Mouse (Mus musculus): ENCODE measurements around the gene Bend7.

Gene Bend7

GRCm38 (mm10) chr2:4717769-4718661 is at the start of gene Bend7:
Gene Bend7 (plus strand): TSS chr2:4717831.
- DNase-seq (ENCODE audit: low spot score) = peak; percentile 33

GRCm38 (mm10) chr2:4668626-4669025 is 49.0 kb upstream of the Bend7 start:
- no peak for DNase-seq (ENCODE audit: low spot score)

DNA sequence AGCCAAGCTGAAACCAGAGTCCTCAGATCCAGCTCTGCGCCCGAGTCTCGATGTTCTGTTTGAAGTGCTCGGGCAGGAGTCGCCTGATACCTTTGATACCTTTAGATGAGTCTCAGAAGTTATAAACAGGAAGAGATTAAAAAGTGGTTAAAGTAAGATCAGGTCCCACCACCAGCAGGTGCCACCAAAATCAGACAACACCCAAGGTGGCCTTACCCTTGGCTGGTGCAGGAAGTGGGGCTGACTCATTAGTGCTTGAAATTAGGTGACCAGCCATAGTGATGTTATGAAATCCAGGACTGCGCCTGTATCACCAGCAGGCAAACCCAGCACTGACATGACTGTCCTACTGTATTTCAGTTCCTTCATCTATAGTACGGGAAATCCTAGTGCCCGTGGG is 47.9 kb upstream of the Bend7 start:
- no peak for DNase-seq (ENCODE audit: low spot score)

DNA sequence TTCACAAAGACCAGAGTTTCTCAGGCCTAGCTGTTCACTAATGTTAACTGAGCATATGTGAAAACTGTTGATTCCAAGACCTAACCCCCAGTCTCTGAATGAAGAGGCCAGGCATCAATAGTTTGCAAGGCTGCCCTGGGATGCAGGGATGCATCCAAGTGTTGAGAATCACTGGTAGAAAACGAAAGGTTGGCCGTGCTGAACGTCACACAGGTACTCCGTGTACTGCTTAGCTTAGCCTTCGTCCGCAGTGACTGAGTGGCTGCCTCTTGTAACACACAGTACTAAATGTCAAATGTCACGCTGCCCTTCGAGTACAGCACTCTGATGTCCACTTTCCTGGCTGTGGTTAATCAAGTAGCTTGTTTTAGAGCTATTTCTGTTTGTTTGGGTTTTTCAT is 46.0 kb upstream of the Bend7 start:
- DNase-seq (ENCODE audit: low spot score) = no peak

- no peak for DNase-seq (ENCODE audit: low spot score)
Measured at GRCm38 (mm10) chr2:4679886-4680285, 37.7 kb upstream of the Bend7 start.

- no peak for DNase-seq (ENCODE audit: low spot score)
Measured at GRCm38 (mm10) chr2:4711262-4711661, 6.4 kb upstream of the Bend7 start.

GRCm38 (mm10) chr2:4717081-4717768 is 406 bp upstream of the Bend7 start:
- peak; percentile 47 for DNase-seq (ENCODE audit: low spot score)

DNA sequence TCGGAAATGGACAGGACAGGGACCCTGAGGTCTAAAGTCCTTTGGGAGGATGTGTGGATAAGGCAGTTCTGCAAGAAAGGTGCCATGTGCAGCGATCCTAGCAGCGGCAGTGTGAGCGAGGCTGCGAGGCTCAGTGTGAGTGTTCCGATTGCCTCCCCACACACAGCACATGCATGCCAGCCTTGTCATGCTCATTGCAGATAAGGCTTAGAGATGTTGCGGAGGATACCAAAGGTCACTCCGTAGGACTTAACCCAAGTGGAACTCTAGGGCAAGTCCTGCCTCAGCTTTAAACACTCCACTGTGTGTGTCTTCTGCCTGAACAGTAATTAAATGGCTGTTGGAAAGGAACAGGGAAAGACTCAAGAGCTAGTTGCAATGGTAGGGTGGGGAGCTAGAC is 5.5 kb downstream of the Bend7 start:
- no peak for DNase-seq (ENCODE audit: low spot score)

- no peak for DNase-seq (ENCODE audit: low spot score)
Measured at GRCm38 (mm10) chr2:4730161-4730560, 12.5 kb downstream of the Bend7 start.

DNA sequence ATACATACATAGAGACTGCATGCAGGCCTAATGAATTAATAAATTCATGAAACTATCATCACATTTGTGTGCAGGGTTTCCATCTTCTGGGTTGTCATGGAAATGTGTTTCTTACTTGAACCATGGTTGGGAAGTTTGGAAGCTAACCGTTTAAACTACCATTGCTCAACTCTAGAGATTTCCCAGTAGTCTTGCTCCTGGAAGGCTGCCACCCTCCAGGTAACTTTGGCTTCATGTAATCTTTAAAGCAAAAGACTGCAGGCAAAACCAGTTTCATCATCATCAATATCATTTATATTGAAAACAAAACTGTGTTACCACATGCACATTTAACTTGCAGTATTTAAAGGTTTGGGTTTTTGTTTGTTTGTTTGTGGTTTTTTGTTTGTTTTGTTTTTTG is 16.3 kb downstream of the Bend7 start:
- DNase-seq (ENCODE audit: low spot score) = no peak

GRCm38 (mm10) chr2:4736095-4736797 is 18.6 kb downstream of the Bend7 start:
- DNase-seq (ENCODE audit: low spot score) = peak; percentile 29

GRCm38 (mm10) chr2:4736798-4737155 is 19.1 kb downstream of the Bend7 start:
- DNase-seq (ENCODE audit: low spot score) = no peak

DNA sequence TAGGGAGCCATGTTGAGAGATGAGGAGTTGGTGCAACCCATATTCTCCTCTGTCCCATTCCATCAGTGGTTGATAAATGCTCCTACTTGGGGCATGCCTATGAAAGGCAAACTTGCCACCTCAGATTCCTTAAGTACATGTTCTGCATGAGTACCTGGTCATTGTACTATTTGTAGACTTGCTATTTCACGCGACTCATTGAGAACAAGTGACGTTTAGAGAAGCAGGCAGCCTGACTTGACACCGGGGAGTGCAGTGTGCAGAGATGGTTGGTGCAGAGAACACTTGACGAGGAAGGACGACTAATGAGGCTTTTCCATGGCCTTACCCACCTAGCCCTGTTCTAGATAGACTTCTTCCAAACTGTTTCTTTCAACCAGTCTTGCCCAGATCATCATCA is 34.3 kb downstream of the Bend7 start:
- DNase-seq (ENCODE audit: low spot score) = no peak

DNA sequence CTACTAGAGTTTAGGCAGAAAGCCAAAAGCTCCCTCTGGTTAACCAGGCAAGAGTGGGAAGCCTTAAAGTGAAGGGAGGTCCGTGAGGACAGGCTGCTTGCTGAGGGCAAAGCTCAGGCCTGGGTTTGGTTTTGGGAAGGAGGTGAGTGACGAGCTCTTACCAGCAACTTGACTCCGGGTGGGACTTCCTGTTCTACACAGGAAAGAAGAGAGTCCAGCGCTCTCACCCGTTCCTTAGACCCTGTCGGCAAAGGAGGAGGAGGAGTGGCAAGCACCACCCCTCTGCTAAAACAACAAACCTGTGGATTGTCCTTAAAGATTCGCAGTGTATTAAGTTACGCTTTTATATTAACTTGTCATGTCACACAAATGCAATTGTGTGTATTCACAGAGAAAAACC is 38.1 kb downstream of the Bend7 start:
- DNase-seq (ENCODE audit: low spot score) = no peak

- no peak for DNase-seq (ENCODE audit: low spot score)
Measured at GRCm38 (mm10) chr2:4757218-4757617, 39.6 kb downstream of the Bend7 start.

- no peak for DNase-seq (ENCODE audit: low spot score)
Measured at GRCm38 (mm10) chr2:4760741-4761140, 43.1 kb downstream of the Bend7 start.

DNA sequence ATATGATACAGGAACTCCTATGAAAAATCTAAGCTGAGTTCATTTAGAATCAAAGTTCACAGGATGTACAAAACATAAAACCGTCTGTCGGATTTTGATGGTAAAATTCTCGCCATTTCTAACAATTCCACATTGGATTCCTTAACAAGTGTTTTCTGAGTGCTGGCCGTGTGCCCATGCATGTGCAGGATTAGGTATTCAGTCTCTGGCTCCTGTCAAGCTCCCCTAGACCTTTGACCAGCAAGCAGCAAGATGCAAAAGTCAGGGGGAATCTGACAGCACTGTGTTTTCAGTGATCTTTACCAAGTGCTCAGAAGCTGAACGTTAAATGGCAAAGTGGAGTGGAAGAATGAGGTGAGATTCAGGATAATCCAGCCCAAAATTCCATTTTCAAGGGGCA is 44.3 kb downstream of the Bend7 start:
- no peak for DNase-seq (ENCODE audit: low spot score)

DNA sequence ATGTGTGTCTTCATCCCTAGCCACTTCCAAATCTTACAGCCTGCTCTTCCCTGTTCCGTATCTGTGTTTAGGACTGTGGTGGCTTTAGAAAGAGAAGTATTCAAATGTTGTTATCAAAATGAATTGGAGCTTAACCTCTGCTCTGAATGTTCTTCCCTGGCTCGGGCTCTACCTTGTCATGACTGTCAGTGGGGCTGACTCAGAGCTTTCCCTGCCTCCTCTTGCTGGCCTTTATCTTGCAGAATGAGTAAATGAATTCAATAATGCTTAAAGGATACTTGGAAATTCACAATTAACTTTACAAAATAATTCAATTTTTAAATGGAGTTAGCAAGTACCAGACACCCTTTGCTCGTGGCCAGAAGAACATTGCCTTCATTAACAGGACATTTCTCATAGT is 46.4 kb downstream of the Bend7 start:
- no peak for DNase-seq (ENCODE audit: low spot score)

GRCm38 (mm10) chr2:4770376-4770775 is 52.7 kb downstream of the Bend7 start:
- no peak for DNase-seq (ENCODE audit: low spot score)

- DNase-seq (ENCODE audit: low spot score) = no peak
Measured at GRCm38 (mm10) chr2:4773911-4774310, 56.3 kb downstream of the Bend7 start.

GRCm38 (mm10) chr2:4777291-4777690 is 59.7 kb downstream of the Bend7 start:
- DNase-seq (ENCODE audit: low spot score) = no peak

DNA sequence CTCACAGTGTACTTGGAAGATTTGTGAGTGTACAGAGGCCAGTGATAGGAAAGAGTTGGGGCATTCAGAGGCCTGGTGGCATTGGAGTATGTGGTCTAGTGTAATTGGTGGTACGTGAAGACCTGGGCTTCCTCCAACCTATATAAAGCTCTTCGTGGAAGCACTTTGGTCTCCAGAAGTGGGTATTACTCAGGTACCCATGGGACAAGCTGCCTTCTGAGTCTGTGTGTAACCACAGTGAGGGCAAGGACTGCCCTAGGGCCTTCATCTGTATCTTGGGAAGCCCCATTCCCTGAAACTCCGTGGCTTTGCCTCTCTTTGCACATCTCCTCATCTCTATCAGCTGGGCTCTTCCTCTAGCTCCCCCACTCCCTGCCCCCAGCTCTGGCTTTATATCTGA is 64.0 kb downstream of the Bend7 start:
- no peak for DNase-seq (ENCODE audit: low spot score)

DNA sequence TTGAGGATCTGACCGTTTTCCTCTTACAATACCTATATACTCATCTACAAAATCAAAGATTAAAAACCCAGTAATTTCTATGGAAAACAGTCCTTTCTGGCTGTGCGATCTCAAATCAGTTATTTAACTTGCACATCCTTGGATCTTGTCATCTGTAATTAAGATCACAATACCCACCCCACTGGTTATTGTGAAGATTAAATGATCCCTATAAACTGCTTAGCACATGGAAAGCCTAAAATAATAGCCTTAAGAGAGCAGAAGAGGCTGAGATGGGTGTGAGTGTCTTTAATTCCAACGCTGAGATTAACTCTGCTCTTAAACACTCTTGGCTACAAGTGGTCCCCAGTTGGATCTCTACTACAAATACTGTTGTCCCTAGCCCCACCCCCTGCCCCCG is 64.8 kb downstream of the Bend7 start:
- no peak for DNase-seq (ENCODE audit: low spot score)
